Mouse (Mus musculus) kidney, postnatal 10 days (tissue): ENCODE results near the gene G0s2.

Source experiments
- DNase-seq: peaks from one replicate; pipeline ENCODE4 v3.0.0; 2021; ENCODE audit warnings: mixed read lengths

The G0s2 gene

DNA sequence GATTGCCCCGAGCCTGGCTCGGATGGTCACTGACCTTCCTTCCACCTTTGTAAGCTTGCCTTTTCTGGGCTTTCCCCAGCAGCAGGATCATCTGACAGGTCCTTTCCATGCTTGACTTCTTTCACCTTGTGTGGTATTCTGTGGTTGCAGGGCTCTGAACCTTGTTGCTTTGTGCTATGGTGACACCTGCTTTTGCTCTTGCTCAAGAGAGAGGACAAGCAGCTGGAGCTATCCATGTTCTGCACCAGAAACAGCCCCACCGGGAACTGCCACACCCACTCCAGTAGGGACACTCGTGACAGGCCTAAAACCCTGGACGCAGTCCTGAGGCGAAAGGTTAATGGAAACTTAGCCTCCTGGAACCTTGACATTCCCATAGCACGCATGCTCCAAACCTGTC lies 21.6 kb downstream of the G0s2 start:
- no peak for DNase-seq

DNA sequence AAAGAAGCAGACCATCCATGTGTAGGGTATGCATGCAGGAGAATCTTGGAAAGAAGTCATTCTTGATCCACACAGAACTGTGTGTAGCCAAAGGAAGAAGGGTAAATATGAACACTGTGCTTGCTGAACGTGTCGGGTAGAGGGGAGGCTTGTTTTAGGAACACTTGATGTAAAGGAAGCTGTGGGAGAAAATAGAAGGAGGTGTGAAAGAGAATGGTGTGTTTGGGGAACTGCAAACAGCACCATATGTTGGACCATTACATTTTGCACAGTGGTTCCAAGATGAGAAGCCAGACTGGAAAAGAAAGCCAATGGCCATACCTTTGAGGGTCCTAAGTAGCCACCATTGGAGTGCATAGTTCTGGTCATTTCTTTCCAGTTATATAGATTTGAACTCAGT lies 23.0 kb downstream of the G0s2 start:
- no peak for DNase-seq

- DNase-seq = no peak
Observed at GRCm38 (mm10) chr1:193244235-193244634, 28.8 kb downstream of the G0s2 start.

GRCm38 (mm10) chr1:193243571-193244193 lies 29.3 kb downstream of the G0s2 start:
- no peak for DNase-seq

DNA sequence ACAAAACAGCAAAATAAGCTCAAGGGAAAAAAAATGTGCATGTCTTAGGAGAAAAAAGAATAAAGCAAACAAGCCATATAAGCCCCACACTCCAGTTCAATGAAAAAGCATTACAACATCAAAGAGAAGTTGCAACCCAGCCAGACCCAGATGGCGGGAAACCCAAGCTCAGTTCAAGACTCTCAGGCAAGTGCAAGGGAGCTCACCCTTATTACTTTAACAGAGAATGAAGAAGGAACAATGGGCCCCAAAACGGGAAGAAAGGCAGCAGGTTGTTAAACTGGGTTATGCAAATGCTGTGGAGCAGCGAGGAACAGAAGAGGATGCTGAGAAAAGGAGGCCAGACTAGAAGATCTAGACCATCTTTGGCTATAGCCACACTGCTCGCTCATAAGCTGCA lies 30.2 kb downstream of the G0s2 start:
- no peak for DNase-seq

GRCm38 (mm10) chr1:193242238-193242637 lies 30.8 kb downstream of the G0s2 start:
- DNase-seq = peak; percentile 56

DNA sequence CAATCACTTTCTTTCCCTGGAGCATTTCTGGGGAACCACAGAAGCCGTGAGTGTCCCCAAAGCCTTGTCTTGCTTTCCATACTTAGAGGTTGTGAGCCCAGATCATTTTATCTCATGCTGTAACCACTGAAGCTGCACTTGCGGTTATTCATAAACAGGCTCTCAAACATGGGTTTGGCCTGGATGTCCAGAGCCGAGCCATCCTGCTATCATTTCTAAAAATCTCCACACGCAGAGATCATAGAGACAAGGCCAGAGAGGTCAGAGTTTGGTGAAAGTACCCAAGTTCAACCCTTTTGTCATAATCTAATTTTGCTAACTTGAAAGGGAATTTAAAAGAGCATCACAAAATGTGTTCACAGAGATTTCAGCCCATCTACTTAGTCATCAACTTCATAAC lies 31.6 kb downstream of the G0s2 start:
- DNase-seq = no peak

DNA sequence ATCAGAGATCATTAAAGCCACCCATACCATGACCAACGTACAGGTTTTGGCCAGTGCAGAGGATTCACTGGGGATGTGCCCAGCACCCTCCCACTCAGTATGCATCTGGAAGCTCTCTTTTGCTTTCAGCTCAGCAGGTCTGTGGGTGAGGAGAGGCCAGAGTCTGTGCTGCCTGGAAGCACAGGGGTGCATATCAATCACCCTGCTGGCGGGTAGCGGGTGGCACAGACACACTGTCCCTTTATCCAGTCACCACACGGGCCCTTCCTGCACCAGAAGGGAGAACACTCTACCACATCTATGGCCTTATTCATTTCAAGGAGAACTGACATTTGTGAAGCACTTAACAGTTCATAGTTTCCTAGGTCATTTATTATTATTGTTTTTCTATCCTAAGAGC lies 34.6 kb downstream of the G0s2 start:
- no peak for DNase-seq

- no peak for DNase-seq
Observed at GRCm38 (mm10) chr1:193234930-193235329, 38.1 kb downstream of the G0s2 start.

- no peak for DNase-seq
Observed at GRCm38 (mm10) chr1:193234130-193234645, 38.8 kb downstream of the G0s2 start.

DNA sequence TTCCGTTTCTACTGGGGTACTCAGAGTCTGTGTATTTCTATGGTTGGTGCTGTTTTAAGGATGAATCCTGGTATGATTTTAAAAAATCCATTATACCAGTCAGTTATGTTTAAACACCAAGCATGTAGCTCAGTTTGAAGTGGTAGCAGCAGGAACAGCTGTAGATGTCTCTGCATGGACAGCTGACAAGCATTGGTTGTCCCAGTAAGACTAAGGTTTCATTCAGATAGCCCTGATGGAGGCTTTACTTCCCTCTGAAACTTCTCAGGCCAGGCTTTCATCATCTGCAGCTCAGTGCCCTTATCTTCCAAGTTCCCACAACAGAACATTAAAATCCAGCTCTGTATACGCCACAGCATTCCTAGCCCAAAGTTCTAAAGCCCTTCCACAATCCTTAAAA lies 40.3 kb downstream of the G0s2 start:
- DNase-seq = no peak

GRCm38 (mm10) chr1:193230935-193231334 lies 42.1 kb downstream of the G0s2 start:
- DNase-seq = no peak

GRCm38 (mm10) chr1:193230531-193230930 lies 42.5 kb downstream of the G0s2 start:
- no peak for DNase-seq

GRCm38 (mm10) chr1:193229570-193229969 lies 43.4 kb downstream of the G0s2 start:
- DNase-seq = no peak

GRCm38 (mm10) chr1:193227537-193227936 lies 45.5 kb downstream of the G0s2 start:
- DNase-seq = no peak

DNA sequence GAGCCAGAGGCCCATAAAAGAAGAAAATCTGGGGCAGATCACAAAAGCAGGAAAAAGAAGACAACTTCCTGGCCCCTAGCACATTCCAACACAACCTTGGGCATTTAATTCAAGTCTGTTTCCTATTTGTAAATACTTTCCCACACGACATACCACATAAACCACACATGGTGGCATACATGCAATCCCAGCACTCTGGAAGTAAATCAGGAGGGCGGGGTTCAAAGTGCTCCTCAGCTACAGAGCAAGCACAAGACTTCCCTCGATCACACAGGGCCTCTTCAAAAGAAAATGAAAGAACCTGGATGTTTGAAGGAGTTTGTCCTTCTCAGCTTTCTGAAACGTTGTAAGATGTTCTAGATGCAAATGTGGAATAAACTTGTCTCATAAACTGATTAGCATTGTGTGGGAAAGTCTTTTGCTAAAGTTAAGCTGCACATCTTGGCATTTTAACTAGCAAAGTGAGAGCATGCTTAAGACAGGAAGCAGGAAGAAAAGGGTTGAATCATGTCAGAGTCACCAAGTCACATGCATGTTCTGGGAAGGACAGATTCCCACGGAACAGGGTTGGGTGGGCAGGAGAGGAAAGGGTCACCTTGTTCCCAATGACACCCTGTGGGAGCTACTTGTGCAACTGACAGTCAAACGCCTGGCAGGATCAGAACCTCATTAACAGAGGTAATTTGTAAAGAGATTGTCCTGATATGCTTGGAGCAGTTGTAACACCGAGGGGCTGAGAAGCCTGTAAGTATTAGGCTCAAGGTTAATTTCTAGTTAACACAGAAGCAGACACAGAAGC lies 46.1 kb downstream of the G0s2 start:
- peak; percentile 44 for DNase-seq

- DNase-seq = no peak
Observed at GRCm38 (mm10) chr1:193226114-193226513, 46.9 kb downstream of the G0s2 start.

- DNase-seq = no peak
Observed at GRCm38 (mm10) chr1:193225531-193225930, 47.5 kb downstream of the G0s2 start.
